Mouse (Mus musculus) leukemia stem cell, adult 10-12 weeks (primary cell): ENCODE data around the gene Dmrt3. TPM values are rescaled to one million over a fixed set of nuclear protein-coding genes. Genes with fewer than 3 reads are reported as not detected.

Experiments used
- polyA plus RNA-seq: library from polyadenylated mRNA; stranded (reverse); fragments of >175 nt; gene quantifications from 2 replicates; pipeline ENCODE4 v1.2.3, GENCODE M21; 2012; ENCODE audit warnings: low replicate concordance

Gene Dmrt3
- polyA plus RNA-seq = 0.28 TPM in 1 of 2 replicates, not detected in the other

DNA sequence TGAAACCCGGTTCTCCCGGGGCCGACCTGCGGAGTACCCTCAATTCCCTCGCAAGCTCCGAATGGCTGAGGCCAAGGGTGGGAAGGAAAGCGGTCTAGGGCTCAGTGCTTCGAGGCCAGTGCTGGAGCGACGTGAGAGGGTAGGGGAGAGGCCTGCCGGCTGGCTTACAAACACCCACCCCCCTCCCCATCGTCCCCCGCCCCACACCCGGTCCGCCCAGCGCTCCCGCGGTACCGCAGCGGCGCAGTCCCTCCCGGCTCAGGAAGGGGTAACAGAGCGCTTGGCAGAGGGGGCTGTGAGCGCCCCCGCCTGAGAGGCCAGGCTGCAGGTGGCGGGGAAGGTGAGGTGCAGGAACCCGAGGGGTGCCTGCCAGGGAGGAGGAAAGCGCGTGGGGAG is at the start of gene Dmrt3:
Gene Dmrt3, plus strand, starts transcription at position 287 of the 396 bp plus-strand sequence.

DNA sequence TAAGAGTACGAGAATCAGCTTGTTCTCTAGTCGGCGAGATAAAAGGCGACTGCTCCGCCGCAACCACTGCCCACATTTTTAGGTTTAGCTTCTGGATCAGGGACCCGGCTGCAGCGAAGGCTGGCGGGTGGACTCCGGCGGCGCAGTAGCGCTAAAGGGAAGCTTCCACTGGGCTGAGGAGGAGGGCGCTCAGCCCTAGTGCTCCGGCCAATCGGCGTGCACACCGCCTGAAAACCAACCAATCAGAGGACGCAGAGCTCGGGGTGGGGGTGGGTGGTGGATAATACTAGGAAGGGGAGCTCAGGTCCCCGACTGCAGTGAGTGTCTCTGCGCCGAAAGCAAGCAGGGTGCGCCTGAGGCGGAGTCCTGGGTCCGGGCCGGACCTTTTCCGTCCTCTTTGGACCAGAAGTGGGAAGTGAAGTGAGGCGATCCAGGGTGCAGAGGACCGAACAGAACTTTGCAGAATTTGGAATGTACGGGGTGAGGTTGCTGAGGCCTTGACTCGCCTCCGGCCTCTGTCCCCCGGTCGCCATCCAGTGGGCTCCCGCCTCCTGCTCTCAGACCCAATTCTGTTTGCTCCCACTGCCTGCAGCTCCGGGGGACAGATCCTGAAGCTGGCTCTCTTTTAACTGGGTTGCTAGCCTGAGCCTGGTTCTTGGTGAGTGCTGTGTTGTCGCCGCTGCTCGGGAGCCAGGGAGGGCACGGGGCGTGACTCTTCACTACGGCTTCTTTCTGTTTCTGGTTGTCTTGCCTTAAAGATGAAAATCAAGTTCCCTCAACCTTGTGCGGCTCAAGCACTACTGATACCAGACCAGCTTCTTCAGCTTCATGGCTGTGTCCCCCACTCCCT is 62.2 kb downstream of the Dmrt3 start, which contains the start of gene Dmrt2:
Gene Dmrt2, plus strand, starts transcription at position 311 of the 850 bp plus-strand sequence.

Other genes starting within 250 kb of the Dmrt3 start
- gene Dmrt1, start 104.7 kb upstream of the Dmrt3 start, polyA plus RNA-seq = not detected in 2 replicates
- not detected in 2 replicates for gene Dmrt2, start 62.1 kb downstream of the Dmrt3 start, polyA plus RNA-seq